Mouse (Mus musculus): ENCODE data around the gene Gna15. TPM values are rescaled to one million over a fixed set of nuclear protein-coding genes. Genes with fewer than 3 reads are reported as not detected.

Gene Gna15
- polyA plus RNA-seq, 1 experiment: not detected

DNA sequence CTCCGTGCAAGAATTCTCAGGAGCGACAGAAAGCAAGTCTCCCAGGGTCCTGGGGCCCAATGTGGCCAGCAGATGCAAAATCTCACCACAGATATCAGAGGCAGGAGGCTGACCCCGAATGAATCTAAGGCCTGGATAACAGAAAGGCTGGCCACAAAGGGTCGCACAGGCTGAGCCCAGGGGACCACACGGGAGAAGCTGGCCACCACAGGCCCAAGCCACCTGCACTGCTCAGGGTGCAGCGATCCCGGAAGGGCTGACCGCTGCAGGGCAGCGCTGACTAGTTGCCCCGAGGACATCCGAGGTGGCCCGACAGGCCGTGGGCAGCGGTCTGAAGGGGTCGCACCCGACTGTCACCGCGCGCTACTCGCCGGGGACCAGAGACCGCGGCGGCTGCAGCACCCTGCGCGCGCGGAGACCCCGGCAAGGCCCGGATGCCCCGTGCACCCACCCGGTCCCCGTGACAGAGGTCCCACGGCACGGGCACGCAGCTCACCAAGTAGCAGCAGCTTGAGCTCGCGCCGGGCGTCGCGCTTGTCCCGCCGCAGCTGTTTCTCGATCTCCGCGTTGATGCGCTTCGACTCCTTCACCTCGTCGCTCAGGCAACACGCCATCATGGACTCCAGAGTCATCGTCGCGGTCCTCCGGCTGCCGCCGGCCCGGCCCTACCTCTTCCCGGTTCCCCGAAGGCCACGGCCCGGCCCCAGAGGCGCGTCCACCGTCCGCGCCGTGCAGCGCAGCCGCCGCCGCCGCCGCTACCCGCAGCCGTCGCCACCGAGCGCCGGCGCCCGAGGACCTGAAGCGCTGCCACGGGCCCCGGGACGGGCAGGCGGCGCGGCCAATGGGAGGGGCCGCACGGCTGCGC is 20.5 kb upstream of the Gna15 start:
- Histone ChIP-seq H3K4me2 (ENCODE audit: low read depth) (peak overlapping the region; percentile 98), H3K4me3 (peak overlapping the region; percentile 44), H3K79me2 (ENCODE audit: control insufficient read depth, insufficient read depth) (peaks cover 52% of the 10 kb centered on the region), H3K27me3 (ENCODE audit: control insufficient read depth, insufficient read depth, insufficient read length) (no peaks in the 10 kb centered on the region), H3ac (ENCODE audit: control insufficient read depth, insufficient read length) (peak overlapping the region; percentile 82), H3K36me3 (ENCODE audit: control insufficient read depth, insufficient read depth) (no peaks in the 10 kb centered on the region)
- TF ChIP-seq TCF3 (IDR thresholded peaks at IDR 0.05; ENCODE audit: insufficient read length, low read depth): no peak
- peak; percentile 77 for TF ChIP-seq POLR2A (IDR thresholded peaks at IDR 0.05; ENCODE audit: insufficient read length, low read depth)
- peak in 2 of 3 experiments; percentile 14 to 57 for TF ChIP-seq MYOG (IDR thresholded peaks at IDR 0.05; ENCODE audit: control insufficient read depth in 1 of 3, insufficient read depth in 1 of 3, insufficient read length in 2 of 3, low read depth in 2 of 3)
- no peak for TF ChIP-seq E2F4 (IDR thresholded peaks at IDR 0.05; ENCODE audit: insufficient read depth)
- TF ChIP-seq POLR2AphosphoS2 (IDR thresholded peaks at IDR 0.05; ENCODE audit: insufficient read length, low read depth): peak; percentile 22
- no peak for TF ChIP-seq TCF12 (IDR thresholded peaks at IDR 0.05; ENCODE audit: insufficient read depth, poor library complexity, severe bottlenecking)
- no peak for TF ChIP-seq CEBPB (IDR thresholded peaks at IDR 0.05; ENCODE audit: insufficient read depth, poor library complexity, severe bottlenecking)
- no peak for TF ChIP-seq SRF (IDR thresholded peaks at IDR 0.05; ENCODE audit: control insufficient read depth, insufficient read length, low read depth)
- TF ChIP-seq MAX (IDR thresholded peaks at IDR 0.05; ENCODE audit: low read depth): no peak
- no peak for TF ChIP-seq USF1 (IDR thresholded peaks at IDR 0.05; ENCODE audit: low read depth)
- TF ChIP-seq MYOD1 (IDR thresholded peaks at IDR 0.05; ENCODE audit: control insufficient read depth in 1 of 3, insufficient read length in 2 of 3, low read depth in 2 of 3): peak in 1 of 3 experiments; percentile 41
- no peak for TF ChIP-seq REST (IDR thresholded peaks at IDR 0.05; ENCODE audit: insufficient read depth, insufficient read length)

- peak overlapping the region; percentile 98 for H3K4me2 ChIP-seq (ENCODE audit: low read depth)
- H3K27me3 ChIP-seq (ENCODE audit: control insufficient read depth, insufficient read depth, insufficient read length): no peaks in the 10 kb centered on the region
- TF ChIP-seq REST (IDR thresholded peaks at IDR 0.05; ENCODE audit: insufficient read depth, insufficient read length) (no peak), POLR2AphosphoS2 (IDR thresholded peaks at IDR 0.05; ENCODE audit: insufficient read length, low read depth) (no peak), MAX (IDR thresholded peaks at IDR 0.05; ENCODE audit: low read depth) (no peak), MYOD1 (IDR thresholded peaks at IDR 0.05; ENCODE audit: control insufficient read depth in 1 of 3, insufficient read length in 2 of 3, low read depth in 2 of 3) (no peak), TCF12 (IDR thresholded peaks at IDR 0.05; ENCODE audit: insufficient read depth, poor library complexity, severe bottlenecking) (no peak), SRF (IDR thresholded peaks at IDR 0.05; ENCODE audit: control insufficient read depth, insufficient read length, low read depth) (no peak), MYOG (IDR thresholded peaks at IDR 0.05; ENCODE audit: control insufficient read depth in 1 of 3, insufficient read depth in 1 of 3, insufficient read length in 2 of 3, low read depth in 2 of 3) (no peak), E2F4 (IDR thresholded peaks at IDR 0.05; ENCODE audit: insufficient read depth) (no peak), POLR2A (IDR thresholded peaks at IDR 0.05; ENCODE audit: insufficient read length, low read depth) (no peak), USF1 (IDR thresholded peaks at IDR 0.05; ENCODE audit: low read depth) (no peak), TCF3 (IDR thresholded peaks at IDR 0.05; ENCODE audit: insufficient read length, low read depth) (no peak), CEBPB (IDR thresholded peaks at IDR 0.05; ENCODE audit: insufficient read depth, poor library complexity, severe bottlenecking) (no peak)
- no peaks in the 10 kb centered on the region for H3K36me3 ChIP-seq (ENCODE audit: control insufficient read depth, insufficient read depth)
- H3K4me3 ChIP-seq: peak overlapping the region; percentile 44
- peaks cover 55% of the 10 kb centered on the region for H3K79me2 ChIP-seq (ENCODE audit: control insufficient read depth, insufficient read depth)
- H3ac ChIP-seq (ENCODE audit: control insufficient read depth, insufficient read length): peak overlapping the region; percentile 82
Measured at GRCm38 (mm10) chr10:81543633-81544032, 19.6 kb upstream of the Gna15 start.

- Histone ChIP-seq H3ac (ENCODE audit: control insufficient read depth, insufficient read length) (peak overlapping the region; percentile 82), H3K36me3 (ENCODE audit: control insufficient read depth, insufficient read depth) (no peaks in the 10 kb centered on the region), H3K79me2 (ENCODE audit: control insufficient read depth, insufficient read depth) (peaks cover 62% of the 10 kb centered on the region), H3K4me3 (peak overlapping the region; percentile 44), H3K4me2 (ENCODE audit: low read depth) (peak overlapping the region; percentile 98), H3K27me3 (ENCODE audit: control insufficient read depth, insufficient read depth, insufficient read length) (no peaks in the 10 kb centered on the region)
- TF ChIP-seq CEBPB (IDR thresholded peaks at IDR 0.05; ENCODE audit: insufficient read depth, poor library complexity, severe bottlenecking): no peak
- no peak for TF ChIP-seq MYOD1 (IDR thresholded peaks at IDR 0.05; ENCODE audit: control insufficient read depth in 1 of 3, insufficient read length in 2 of 3, low read depth in 2 of 3)
- no peak for TF ChIP-seq SRF (IDR thresholded peaks at IDR 0.05; ENCODE audit: control insufficient read depth, insufficient read length, low read depth)
- TF ChIP-seq E2F4 (IDR thresholded peaks at IDR 0.05; ENCODE audit: insufficient read depth): no peak
- TF ChIP-seq TCF12 (IDR thresholded peaks at IDR 0.05; ENCODE audit: insufficient read depth, poor library complexity, severe bottlenecking): no peak
- TF ChIP-seq POLR2A (IDR thresholded peaks at IDR 0.05; ENCODE audit: insufficient read length, low read depth): no peak
- TF ChIP-seq TCF3 (IDR thresholded peaks at IDR 0.05; ENCODE audit: insufficient read length, low read depth): no peak
- TF ChIP-seq REST (IDR thresholded peaks at IDR 0.05; ENCODE audit: insufficient read depth, insufficient read length): no peak
- TF ChIP-seq USF1 (IDR thresholded peaks at IDR 0.05; ENCODE audit: low read depth): no peak
- TF ChIP-seq MYOG (IDR thresholded peaks at IDR 0.05; ENCODE audit: control insufficient read depth in 1 of 3, insufficient read depth in 1 of 3, insufficient read length in 2 of 3, low read depth in 2 of 3): no peak
- no peak for TF ChIP-seq POLR2AphosphoS2 (IDR thresholded peaks at IDR 0.05; ENCODE audit: insufficient read length, low read depth)
Measured at GRCm38 (mm10) chr10:81542727-81543460, 18.9 kb upstream of the Gna15 start.

DNA sequence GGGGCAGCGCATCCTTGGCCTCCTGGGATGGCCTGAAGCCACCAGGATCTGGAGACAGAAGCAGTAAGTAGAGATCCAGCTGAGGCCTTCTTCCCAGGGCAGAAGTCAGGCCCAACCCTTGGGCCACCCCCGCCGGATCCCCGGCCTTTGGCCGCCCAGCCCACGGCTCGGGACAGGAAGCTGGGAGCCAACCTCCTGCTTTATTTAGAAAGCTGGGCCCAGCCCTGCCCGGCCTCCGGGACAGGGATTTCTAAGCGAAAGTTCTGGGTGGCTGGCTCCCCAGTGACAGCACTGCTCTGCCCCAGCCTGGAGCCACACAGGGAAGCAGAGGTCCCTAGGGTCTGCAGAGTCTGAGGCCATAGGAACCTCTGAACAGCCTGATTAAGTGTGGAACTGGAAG is 17.8 kb upstream of the Gna15 start:
- Histone ChIP-seq H3K36me3 (ENCODE audit: control insufficient read depth, insufficient read depth) (no peaks in the 10 kb centered on the region), H3K79me2 (ENCODE audit: control insufficient read depth, insufficient read depth) (peaks cover 66% of the 10 kb centered on the region), H3K4me2 (ENCODE audit: low read depth) (peak overlapping the region; percentile 52), H3ac (ENCODE audit: control insufficient read depth, insufficient read length) (no peak overlapping the region), H3K4me3 (no peak overlapping the region), H3K27me3 (ENCODE audit: control insufficient read depth, insufficient read depth, insufficient read length) (no peaks in the 10 kb centered on the region)
- TF ChIP-seq POLR2AphosphoS2 (IDR thresholded peaks at IDR 0.05; ENCODE audit: insufficient read length, low read depth): no peak
- TF ChIP-seq POLR2A (IDR thresholded peaks at IDR 0.05; ENCODE audit: insufficient read length, low read depth): no peak
- no peak for TF ChIP-seq MAX (IDR thresholded peaks at IDR 0.05; ENCODE audit: low read depth)
- TF ChIP-seq USF1 (IDR thresholded peaks at IDR 0.05; ENCODE audit: low read depth): no peak
- no peak for TF ChIP-seq SRF (IDR thresholded peaks at IDR 0.05; ENCODE audit: control insufficient read depth, insufficient read length, low read depth)
- TF ChIP-seq MYOD1 (IDR thresholded peaks at IDR 0.05; ENCODE audit: control insufficient read depth in 1 of 3, insufficient read length in 2 of 3, low read depth in 2 of 3): no peak
- no peak for TF ChIP-seq TCF3 (IDR thresholded peaks at IDR 0.05; ENCODE audit: insufficient read length, low read depth)
- no peak for TF ChIP-seq CEBPB (IDR thresholded peaks at IDR 0.05; ENCODE audit: insufficient read depth, poor library complexity, severe bottlenecking)
- no peak for TF ChIP-seq TCF12 (IDR thresholded peaks at IDR 0.05; ENCODE audit: insufficient read depth, poor library complexity, severe bottlenecking)
- no peak for TF ChIP-seq E2F4 (IDR thresholded peaks at IDR 0.05; ENCODE audit: insufficient read depth)

Measured in myocyte (in vitro differentiated cells).